Mouse (Mus musculus) lung, postnatal 0 days (tissue): ENCODE measurements around the gene Prx. TPM values are rescaled to one million over a fixed set of nuclear protein-coding genes. Genes with fewer than 3 reads are reported as not detected.

Source experiments
- ATAC-seq: fragments of 200-750 bp; cut with Nextera tagmentation; 2 replicates; pipeline ENCODE4 v1.8.0; 2017; ENCODE audit warnings: moderate library complexity
- DNase-seq: peaks from one replicate; pipeline ENCODE4 v3.0.0-alpha.2; 2016; ENCODE audit warnings: low spot score
- H3K27ac ChIP-seq: fragments of 300-500 bp; sonication (generic); 2 replicates; pipeline ENCODE4 v1.5.1; 2014; ENCODE audit warnings: antibody characterized with exemption, mild to moderate bottlenecking, low read length, mixed read lengths
- H3K27me3 ChIP-seq: fragments of 300-500 bp; sonication (generic); replicated peaks from 2 replicates; pipeline ENCODE4 v1.6.1; 2014; ENCODE audit warnings: low read length, mixed read lengths; ENCODE audit not compliant: insufficient read depth
- H3K36me3 ChIP-seq: fragments of 300-500 bp; sonication (generic); 2 replicates; pipeline ENCODE4 v1.6.1; 2014; ENCODE audit warnings: low read length, mixed read lengths; ENCODE audit not compliant: insufficient read depth
- H3K4me1 ChIP-seq: fragments of 300-500 bp; sonication (generic); 2 replicates; pipeline ENCODE4 v1.6.1; 2014; ENCODE audit warnings: antibody characterized with exemption, low read depth, low read length, mixed read lengths; ENCODE audit not compliant: insufficient read depth
- H3K4me2 ChIP-seq: fragments of 300-500 bp; sonication (generic); replicated peaks from 2 replicates; pipeline ENCODE4 v1.6.1; 2014; ENCODE audit warnings: low read depth, mild to moderate bottlenecking, low read length, moderate library complexity, mixed read lengths
- H3K4me3 ChIP-seq: fragments of 300-500 bp; sonication (generic); 2 replicates; pipeline ENCODE4 v1.5.1; 2014; ENCODE audit warnings: low read depth, low read length
- H3K9ac ChIP-seq: fragments of 300-500 bp; sonication (generic); replicated peaks from 2 replicates; pipeline ENCODE4 v1.6.1; 2014; ENCODE audit warnings: low read depth, mild to moderate bottlenecking
- H3K9me3 ChIP-seq: fragments of 300-500 bp; sonication (generic); 2 replicates; pipeline ENCODE4 v1.6.1; 2016; ENCODE audit warnings: low read length, mixed read lengths
- CTCF ChIP-seq: IDR thresholded peaks from 2 replicates; pipeline ENCODE4 v1.5.1; 2016; ENCODE audit warnings: antibody characterized with exemption, mild to moderate bottlenecking
- EP300 ChIP-seq: IDR thresholded peaks from 2 replicates; pipeline ENCODE4 v1.6.1; 2016; ENCODE audit warnings: antibody characterized with exemption, mild to moderate bottlenecking, control low read depth
- WGBS: fragments of 180-500 bp; shearing (Covaris S2); extraction: QIAGEN DNeasy Blood & Tissue Kit; methylation state at CpG from one replicate; pipeline ENCODE4 v1.1.7; 2014; 5-methylcytosine and 5-hydroxymethylcytosine counted together
- polyA plus RNA-seq: library from polyadenylated mRNA; unstranded; fragments of >200 nt; fragmentation: Nextera tagmentation; extraction: Ambion mirVana; gene quantifications from 2 replicates; pipeline ENCODE4 v1.2.1, GENCODE M21; 2015

Prx gene
- polyA plus RNA-seq, 1 experiment from 2014 or later: 73.2 TPM

- Histone ChIP-seq H3K27me3 (no peaks in the 10 kb centered on the region), H3K4me2 (no peak overlapping the region), H3K9me3 (no peaks in the 10 kb centered on the region), H3K36me3 (peaks cover 16% of the 10 kb centered on the region), H3K4me3 (no peak overlapping the region), H3K27ac (no peak overlapping the region), H3K4me1 (no peaks in the 10 kb centered on the region), H3K9ac (no peak overlapping the region)
- TF ChIP-seq CTCF (no peak), EP300 (no peak)
- ATAC-seq (no peak), DNase-seq (no peak)
- 59% methylated on average over 1 of the region's 1 CpGs for WGBS
These were observed 61.9 kb downstream of the Prx start for GRCm38 (mm10) chr7:27560978-27561377.

Other genes starting within 250 kb of the Prx start
- gene Numbl, start 240.9 kb upstream of the Prx start, polyA plus RNA-seq: 11.6 and 11.7 TPM in 2 replicates
- 99.9 and 103 TPM in 2 replicates for gene Ltbp4, start 161.6 kb upstream of the Prx start, polyA plus RNA-seq
- gene Shkbp1, start 143.3 kb upstream of the Prx start, polyA plus RNA-seq: 31.1 and 31.2 TPM in 2 replicates
- not detected in 2 replicates for gene Gm20479, start 141.9 kb upstream of the Prx start, polyA plus RNA-seq
- gene Sptbn4, start 51.6 kb upstream of the Prx start, polyA plus RNA-seq: 0.20 and 0.21 TPM in 2 replicates
- gene Blvrb, start 51.3 kb upstream of the Prx start, polyA plus RNA-seq: 61.7 and 63.4 TPM in 2 replicates
- 33.0 TPM in 2 replicates for gene Sertad3, start 25.6 kb upstream of the Prx start, polyA plus RNA-seq
- 79.4 and 79.6 TPM in 2 replicates for gene Sertad1, start 12.4 kb upstream of the Prx start, polyA plus RNA-seq
- gene Hipk4, start 23.9 kb downstream of the Prx start, polyA plus RNA-seq: 0.27 and 0.31 TPM in 2 replicates
- gene Pld3, start 53.9 kb downstream of the Prx start, polyA plus RNA-seq: 92.4 and 94.5 TPM in 2 replicates
- 10.5 and 12.3 TPM in 2 replicates for gene 2310022A10Rik, start 53.9 kb downstream of the Prx start, polyA plus RNA-seq
- 64.1 and 72.9 TPM in 2 replicates for gene Akt2, start 92.2 kb downstream of the Prx start, polyA plus RNA-seq
- 0.12 TPM in 1 of 2 replicates, not detected in the other for gene Ttc9b, start 154.6 kb downstream of the Prx start, polyA plus RNA-seq
- gene Map3k10, start 175.3 kb downstream of the Prx start, polyA plus RNA-seq: 4.9 TPM in 2 replicates
- 2.2 and 2.8 TPM in 2 replicates for gene Zfp607b, start 190.0 kb downstream of the Prx start, polyA plus RNA-seq
- gene Zfp60, start 232.1 kb downstream of the Prx start, polyA plus RNA-seq: 12.6 and 13.6 TPM in 2 replicates